Mouse (Mus musculus) embryonic fibroblast, embryonic 13.5 days (primary cell): ENCODE measurements around the gene Rasa1. TPM values are rescaled to one million over a fixed set of nuclear protein-coding genes. Genes with fewer than 3 reads are reported as not detected.

Source experiments
- H3K27ac ChIP-seq: 2 replicates; pipeline ENCODE4 v1.5.1; 2012; ENCODE audit warnings: low read length, control low read depth, inconsistent platforms; ENCODE audit not compliant: insufficient read depth
- H3K4me1 ChIP-seq: 2 replicates; pipeline ENCODE4 v1.6.1; 2011; ENCODE audit warnings: low read length; ENCODE audit not compliant: control insufficient read depth, insufficient read depth
- H3K4me3 ChIP-seq: 2 replicates; pipeline ENCODE4 v1.5.1; 2011; ENCODE audit warnings: mild to moderate bottlenecking, control low read depth, low read length; ENCODE audit not compliant: insufficient read depth
- CTCF ChIP-seq: IDR thresholded peaks from 2 replicates; pipeline ENCODE4 v1.5.1; 2011; ENCODE audit warnings: mild to moderate bottlenecking, control low read depth, low read length, moderate library complexity, borderline replicate concordance; ENCODE audit not compliant: insufficient read depth
- POLR2A ChIP-seq: IDR thresholded peaks from 2 replicates; pipeline ENCODE4 v1.6.1; 2011; ENCODE audit warnings: low read depth, mild to moderate bottlenecking, control low read depth, low read length, moderate library complexity
- polyA plus RNA-seq: library from polyadenylated mRNA; stranded (reverse); fragments of >200 nt; gene quantifications from 2 replicates; pipeline ENCODE4 v1.2.4, GENCODE M21; 2011; ENCODE audit warnings: low read depth; ENCODE audit not compliant: missing spikeins, insufficient read length

The Rasa1 gene
- 113 and 121 TPM in 2 replicates for polyA plus RNA-seq

DNA sequence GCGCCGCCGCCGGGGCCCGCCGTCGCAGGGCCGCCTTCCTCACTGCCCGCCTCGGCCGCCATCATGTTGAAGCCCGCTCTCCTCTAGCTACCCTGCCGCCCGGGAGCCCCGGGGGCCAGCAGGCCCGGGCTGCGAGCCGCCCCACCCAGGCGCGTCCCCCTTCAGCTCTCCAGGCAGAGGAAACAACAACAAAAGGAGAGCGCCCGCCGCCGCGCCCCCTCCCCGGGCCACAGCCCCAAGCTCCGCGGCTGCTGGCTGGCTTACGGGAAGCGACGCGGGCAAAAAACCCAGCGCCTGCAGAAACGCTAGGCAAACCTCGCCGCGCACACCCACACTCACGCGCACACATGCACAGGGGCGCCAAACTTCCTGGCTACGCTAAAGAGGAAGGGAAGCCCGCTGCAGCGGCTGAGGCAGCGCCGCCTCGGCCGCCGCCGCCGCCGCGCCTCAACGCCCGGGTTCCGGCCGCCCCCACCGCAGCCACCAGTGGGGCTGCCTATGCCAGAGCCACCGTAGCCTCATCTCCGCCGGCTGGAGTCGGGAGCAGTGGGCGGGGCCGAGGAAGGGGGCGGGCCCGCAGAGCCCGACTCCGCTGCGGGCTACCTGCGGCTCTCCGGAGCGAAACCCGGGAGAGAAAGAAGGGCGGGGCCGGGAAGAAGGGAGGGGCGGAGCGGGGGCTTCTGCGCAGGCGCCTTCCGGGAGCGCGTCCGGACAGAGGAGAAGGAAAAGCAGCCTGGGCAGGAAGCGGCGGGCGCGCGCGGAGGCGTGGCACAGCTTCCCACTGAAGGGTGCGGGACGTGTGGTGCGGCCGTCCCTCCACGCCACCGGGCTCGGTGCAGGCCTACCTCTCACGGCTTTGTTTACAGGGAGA lies at the start of gene Rasa1:
TSS of gene Rasa1 (minus strand) at position 288 of the 871 bp plus-strand sequence.
- TF ChIP-seq CTCF: no peak
- peak; percentile 93 for TF ChIP-seq POLR2A
- no peaks in the 10 kb centered on the region for H3K4me1 ChIP-seq
- peak within 1 kb of the TSS; percentile 94 for H3K4me3 ChIP-seq
- peak within 1 kb of the TSS; percentile 92 for H3K27ac ChIP-seq

DNA sequence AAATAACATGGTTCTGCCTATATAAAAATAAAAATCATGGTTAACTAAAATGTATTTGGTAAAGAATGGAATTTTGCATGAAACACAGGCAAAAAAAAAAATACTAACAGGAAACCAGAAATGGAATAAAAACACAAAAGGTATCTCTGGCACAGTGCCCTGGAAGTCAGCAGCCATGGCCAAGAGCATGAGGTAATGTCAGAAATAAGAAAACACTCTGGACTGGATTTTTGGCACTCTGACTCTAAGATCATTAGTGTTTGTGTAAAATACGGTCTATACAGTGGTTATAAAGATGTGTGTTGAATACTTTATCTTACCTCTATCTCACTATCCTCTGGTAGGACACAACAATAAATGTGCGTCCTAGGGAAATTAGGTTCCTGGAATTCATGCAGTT lies 22.6 kb upstream of the Rasa1 start:
- TF ChIP-seq CTCF (no peak), POLR2A (no peak)
- Histone ChIP-seq H3K4me1 (no peaks in the 10 kb centered on the region), H3K4me3 (no peak overlapping the region), H3K27ac (no peak overlapping the region)

DNA sequence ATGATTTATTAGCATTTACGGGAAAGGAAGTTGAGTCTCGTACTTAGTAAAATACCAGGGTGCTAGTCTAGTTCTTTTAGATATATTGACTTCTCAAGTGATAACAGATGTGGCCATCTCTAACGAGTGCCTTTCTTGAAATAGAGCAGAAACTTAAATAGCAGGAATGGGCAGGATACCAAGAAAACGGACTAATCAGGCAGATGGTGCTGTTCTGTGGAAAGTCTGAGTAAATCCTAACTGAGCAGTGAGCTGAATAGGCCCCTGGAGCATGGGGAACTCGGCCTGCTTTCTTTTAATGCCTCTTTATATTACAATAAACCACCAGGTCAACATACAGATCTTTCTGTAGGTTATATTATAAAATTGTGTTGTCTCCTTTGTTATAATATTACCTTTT lies 22.0 kb upstream of the Rasa1 start:
- TF ChIP-seq POLR2A: no peak
- no peak for TF ChIP-seq CTCF
- no peak overlapping the region for H3K4me3 ChIP-seq
- H3K27ac ChIP-seq: no peak overlapping the region
- no peaks in the 10 kb centered on the region for H3K4me1 ChIP-seq

DNA sequence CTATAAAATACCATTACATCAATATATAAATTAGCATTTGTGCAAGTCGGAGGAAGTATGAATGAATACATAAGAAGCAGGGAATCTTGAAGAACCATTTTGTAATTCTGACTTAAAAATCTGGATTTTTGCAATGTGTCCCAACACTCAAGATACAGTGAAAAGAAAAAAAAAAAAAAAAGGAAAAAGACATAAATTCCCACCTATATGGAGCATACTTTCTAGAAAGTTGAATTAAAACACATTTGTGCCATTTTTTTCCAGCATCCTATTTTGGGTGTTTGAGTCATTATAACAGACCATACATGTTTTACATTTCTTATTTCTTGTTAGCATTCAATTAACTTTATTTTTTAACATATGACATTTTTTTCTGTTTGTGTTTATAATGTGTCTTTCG lies 21.6 kb upstream of the Rasa1 start:
- H3K4me3 ChIP-seq: no peak overlapping the region
- H3K4me1 ChIP-seq: no peaks in the 10 kb centered on the region
- no peak overlapping the region for H3K27ac ChIP-seq
- TF ChIP-seq POLR2A (no peak), CTCF (no peak)

DNA sequence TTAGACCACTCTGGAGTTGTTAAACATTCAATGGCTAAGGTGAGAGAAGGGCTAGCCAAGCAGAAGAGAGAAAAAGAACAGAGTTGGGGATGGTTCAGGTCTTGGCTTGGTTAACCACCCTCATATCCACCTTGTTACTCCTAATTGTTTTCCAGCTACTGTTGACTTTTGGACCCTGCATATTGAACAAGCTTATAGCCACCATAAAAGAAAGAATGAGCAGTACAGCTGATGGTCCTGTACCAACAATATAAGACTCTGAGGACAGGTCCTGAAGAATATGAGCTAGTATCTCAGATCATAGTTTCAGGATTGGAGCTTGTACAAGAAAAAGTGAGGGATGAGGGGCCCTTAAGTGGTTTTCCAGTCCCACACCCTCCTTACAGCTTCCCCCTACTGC lies 17.1 kb upstream of the Rasa1 start:
- H3K27ac ChIP-seq: no peak overlapping the region
- TF ChIP-seq POLR2A: no peak
- no peak for TF ChIP-seq CTCF
- H3K4me3 ChIP-seq: no peak overlapping the region
- no peaks in the 10 kb centered on the region for H3K4me1 ChIP-seq

DNA sequence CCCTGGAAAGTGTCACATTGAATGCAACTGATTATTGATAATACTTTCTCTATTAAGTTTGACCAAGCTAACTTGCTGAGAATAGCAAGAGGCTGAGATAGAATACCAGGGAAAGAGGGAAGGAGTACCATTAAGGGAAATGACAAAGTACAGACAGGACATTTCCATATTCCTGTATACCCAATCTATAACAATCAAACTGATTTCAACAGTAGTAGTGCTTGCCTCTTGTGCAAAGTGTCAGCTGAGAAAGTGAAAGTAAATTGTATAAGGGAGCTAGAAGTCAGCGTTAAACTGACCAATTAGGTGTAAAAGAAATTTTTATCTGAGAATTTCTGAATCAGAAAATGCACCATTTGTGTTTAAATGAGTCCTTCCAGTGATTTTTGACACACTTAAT lies 1.7 kb upstream of the Rasa1 start:
- Histone ChIP-seq H3K4me3 (no peak overlapping the region), H3K27ac (no peak overlapping the region), H3K4me1 (no peaks in the 10 kb centered on the region)
- TF ChIP-seq POLR2A (no peak), CTCF (no peak)

DNA sequence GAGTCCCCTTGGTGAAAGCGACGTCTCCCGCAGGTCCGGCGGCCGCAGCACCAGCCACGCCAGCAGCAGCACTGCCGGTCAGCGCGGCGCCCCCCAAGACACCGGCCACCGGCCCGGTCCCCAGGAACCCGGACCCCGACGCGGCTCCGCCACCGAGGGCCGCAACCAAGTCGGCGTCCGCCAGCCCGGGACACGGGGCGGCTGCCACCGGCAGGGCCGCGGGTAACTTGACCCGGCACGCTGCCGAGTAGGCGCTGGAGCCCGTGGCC lies 422 bp downstream of the Rasa1 start:
- TF ChIP-seq CTCF: no peak
- no peak for TF ChIP-seq POLR2A
- no peaks in the 10 kb centered on the region for H3K4me1 ChIP-seq
- H3K4me3 ChIP-seq: peak overlapping the region; percentile 94
- peak overlapping the region; percentile 92 for H3K27ac ChIP-seq

DNA sequence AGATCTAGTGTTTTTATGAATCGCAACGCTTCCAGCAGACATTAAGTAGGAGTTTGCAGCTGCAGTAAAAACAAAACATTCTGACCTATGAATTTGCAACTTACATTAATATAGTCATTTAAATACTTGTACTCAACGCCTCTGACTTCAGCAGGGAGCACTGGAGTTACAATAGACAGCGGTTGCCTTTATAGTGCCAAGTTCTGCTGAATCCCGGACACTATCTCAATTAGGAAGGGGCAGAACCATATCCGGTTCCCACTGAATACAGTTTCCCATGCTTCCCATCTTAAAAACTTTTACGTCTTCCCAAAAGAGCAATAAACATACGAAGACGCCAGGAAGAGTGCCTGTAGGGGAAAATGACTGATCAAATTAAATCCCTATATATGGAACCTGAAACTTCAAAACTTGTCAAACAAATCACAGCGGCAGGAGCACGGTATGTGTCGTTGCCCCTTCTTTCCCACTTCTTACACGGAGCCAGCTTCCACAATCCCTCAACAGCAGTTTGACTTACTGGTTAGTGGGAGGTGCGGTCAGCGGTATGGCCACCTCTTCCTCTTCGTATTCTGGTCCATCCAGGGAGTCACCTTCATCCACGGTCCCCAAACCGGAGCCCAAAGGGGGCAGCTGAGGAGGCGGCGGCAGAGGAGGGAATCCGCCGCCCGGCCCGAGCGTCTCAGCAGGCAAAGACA lies 905 bp downstream of the Rasa1 start:
- H3K27ac ChIP-seq: peak overlapping the region; percentile 92
- peak overlapping the region; percentile 94 for H3K4me3 ChIP-seq
- TF ChIP-seq POLR2A (no peak), CTCF (no peak)
- H3K4me1 ChIP-seq: no peaks in the 10 kb centered on the region

DNA sequence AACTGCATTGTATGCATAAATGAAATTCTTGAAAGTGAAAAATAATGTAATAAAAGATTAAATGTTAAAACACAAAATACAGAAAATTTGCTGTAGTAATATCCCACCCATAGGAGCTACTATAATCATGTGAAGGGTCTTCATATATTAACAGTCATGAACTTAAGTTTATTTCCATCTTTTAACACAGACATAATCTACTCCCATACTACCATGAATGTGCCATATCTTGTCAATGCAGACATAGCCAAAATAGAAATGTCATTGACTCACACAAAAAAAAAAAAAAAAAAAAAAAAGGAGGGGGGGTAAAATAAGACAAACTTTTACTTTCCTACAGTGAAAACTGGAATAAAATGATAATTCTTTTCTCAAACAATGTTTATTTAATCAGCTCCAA lies 6.3 kb downstream of the Rasa1 start:
- H3K4me3 ChIP-seq: no peak overlapping the region
- no peak overlapping the region for H3K27ac ChIP-seq
- TF ChIP-seq POLR2A (no peak), CTCF (no peak)
- H3K4me1 ChIP-seq: no peaks in the 10 kb centered on the region; the same call in 1 of the 2 replicates

DNA sequence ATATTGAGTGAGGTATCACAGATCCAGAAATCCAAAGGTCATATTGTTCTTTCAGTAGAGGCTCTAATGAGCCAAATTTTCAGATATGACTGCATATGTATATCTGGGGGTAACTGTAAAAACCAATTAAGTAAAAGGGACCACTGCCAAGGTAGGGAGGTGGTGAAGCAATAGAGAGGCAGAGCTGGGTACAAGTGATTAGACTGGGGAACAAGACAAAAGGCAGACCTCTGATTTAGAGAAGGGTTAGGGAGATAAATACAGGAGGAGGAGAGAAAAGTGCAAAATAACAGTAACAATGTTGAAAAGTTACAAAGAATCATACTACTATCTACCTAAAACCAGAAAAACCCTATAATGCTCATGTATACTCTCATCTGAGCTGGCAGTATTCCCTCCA lies 10.0 kb downstream of the Rasa1 start:
- Histone ChIP-seq H3K27ac (no peak overlapping the region), H3K4me3 (no peak overlapping the region), H3K4me1 (no peaks in the 10 kb centered on the region; the same call in 1 of the 2 replicates)
- TF ChIP-seq POLR2A: no peak
- TF ChIP-seq CTCF: no peak
